Mouse (Mus musculus): ENCODE results near the gene Pgm1.
A peak's percentile ranks its signal among the peaks of the same experiment; 100 is the strongest.

The Pgm1 gene

DNA sequence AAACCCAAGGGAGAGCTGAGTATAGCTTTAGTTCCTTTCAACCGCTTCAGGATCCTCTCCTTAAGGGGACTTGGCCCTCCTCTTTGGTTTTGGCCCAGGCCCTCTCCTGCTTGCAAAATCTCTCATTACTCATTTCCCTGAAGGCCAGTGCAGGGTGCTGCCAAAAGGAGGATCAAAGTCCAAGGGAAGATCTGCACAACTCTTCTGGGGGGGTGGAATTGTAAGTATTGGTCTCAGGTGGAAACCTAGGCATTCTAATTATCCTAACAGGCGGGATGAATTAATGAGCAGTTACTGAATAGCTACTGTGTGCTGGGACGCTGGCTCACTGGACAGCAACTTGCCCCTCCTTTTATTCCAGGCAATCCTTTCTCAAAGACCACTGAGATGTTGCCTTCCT lies 82.3 kb downstream of the Pgm1 start:
- no peak for DNase-seq (ENCODE audit: low spot score)

- DNase-seq (ENCODE audit: low spot score) = no peak
Measured at GRCm38 (mm10) chr4:100012361-100013035, 83.3 kb downstream of the Pgm1 start.

DNA sequence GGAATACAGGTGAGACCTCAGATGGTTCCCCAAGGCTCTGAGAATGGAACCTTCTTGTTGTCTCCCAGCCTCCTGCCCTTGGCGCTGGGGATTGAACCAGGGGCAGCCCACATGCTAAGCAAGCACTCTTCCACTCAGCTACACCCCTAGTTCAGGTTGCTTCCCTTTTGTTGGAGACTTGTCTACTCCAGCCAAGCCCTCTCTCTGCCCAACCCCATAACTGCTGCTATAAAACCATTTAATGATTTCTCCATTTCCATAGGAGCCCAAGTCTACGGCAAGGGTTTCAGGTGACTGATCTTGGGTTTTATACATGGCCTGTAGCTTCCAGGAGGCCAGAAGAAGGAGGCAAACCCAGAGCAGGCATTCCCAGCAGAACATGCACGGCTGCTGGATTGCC lies 98.6 kb downstream of the Pgm1 start:
- no peak for DNase-seq (ENCODE audit: low spot score)

DNA sequence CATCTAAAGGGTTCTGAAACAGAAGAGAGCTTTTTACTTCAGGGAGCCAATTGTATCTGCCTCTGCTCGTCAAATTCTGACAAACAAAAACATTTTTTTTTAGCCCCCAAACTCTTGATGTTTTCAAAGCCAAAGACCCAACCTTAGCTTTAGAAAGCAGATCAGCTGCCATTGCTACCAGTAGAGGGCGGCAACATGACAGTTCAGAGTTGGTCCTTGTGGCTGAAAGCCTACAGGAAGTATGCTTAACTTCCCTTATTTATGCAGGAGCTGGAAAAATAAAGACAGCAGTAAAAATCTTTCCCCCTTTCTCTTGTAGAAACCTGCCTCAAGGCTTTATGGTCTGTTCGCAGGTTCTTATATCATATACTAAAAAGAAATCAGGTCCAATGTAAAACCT lies 99.4 kb downstream of the Pgm1 start:
- DNase-seq (ENCODE audit: low spot score) = peak; percentile 79

GRCm38 (mm10) chr4:100031270-100031669 lies 102.1 kb downstream of the Pgm1 start:
- no peak for DNase-seq (ENCODE audit: low spot score)

DNA sequence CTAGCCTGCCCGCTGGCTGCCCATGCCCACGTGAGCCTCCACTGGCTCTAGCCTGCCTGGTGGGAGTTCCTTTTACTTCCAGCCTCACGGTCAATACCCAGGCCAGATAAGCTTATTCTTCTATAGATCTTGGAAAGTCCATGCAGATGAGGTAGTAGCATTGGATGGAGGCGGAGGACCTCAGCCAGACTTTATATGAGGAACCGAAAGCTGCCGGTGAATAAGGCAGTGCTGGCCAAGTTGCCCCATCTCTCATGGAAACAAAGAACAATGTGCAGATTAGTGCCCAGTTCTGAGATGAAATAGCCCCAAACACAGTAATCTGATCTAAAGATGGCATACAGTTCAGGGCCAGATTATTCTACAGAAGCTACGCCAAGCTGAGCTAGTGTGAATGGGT lies 103.4 kb downstream of the Pgm1 start:
- DNase-seq (ENCODE audit: low spot score) = no peak

- no peak for DNase-seq (ENCODE audit: low spot score)
Measured at GRCm38 (mm10) chr4:100033944-100034343, 104.7 kb downstream of the Pgm1 start.

- no peak for DNase-seq (ENCODE audit: low spot score)
Measured at GRCm38 (mm10) chr4:100034971-100035370, 105.8 kb downstream of the Pgm1 start.

- DNase-seq (ENCODE audit: low spot score) = no peak
Measured at GRCm38 (mm10) chr4:100035919-100036554, 106.8 kb downstream of the Pgm1 start.

Measured in layer of hippocampus, adult 11-12 months (tissue).